Mouse (Mus musculus) hindbrain, embryonic 10.5 days (tissue): ENCODE measurements around the gene A430005L14Rik. TPM values are rescaled to one million over a fixed set of nuclear protein-coding genes. Genes with fewer than 3 reads are reported as not detected.

ENCODE experiments used
- DNase-seq: peaks from one replicate; pipeline ENCODE4 v3.0.0-alpha.2; 2017; ENCODE audit warnings: low spot score
- H3K27ac ChIP-seq: fragments of 300-500 bp; sonication (generic); 2 replicates; pipeline ENCODE4 v1.5.1; 2016; ENCODE audit warnings: mild to moderate bottlenecking, moderate library complexity
- H3K27me3 ChIP-seq: fragments of 300-500 bp; sonication (generic); 2 replicates; pipeline ENCODE4 v1.6.1; 2016; ENCODE audit warnings: mild to moderate bottlenecking; ENCODE audit not compliant: poor library complexity, insufficient read depth, severe bottlenecking
- H3K36me3 ChIP-seq: fragments of 300-500 bp; sonication (generic); 2 replicates; pipeline ENCODE4 v1.6.1; 2016; ENCODE audit warnings: mild to moderate bottlenecking, moderate library complexity
- H3K4me1 ChIP-seq: fragments of 300-500 bp; sonication (generic); replicated peaks from 2 replicates; pipeline ENCODE4 v1.6.1; 2016; ENCODE audit warnings: mild to moderate bottlenecking
- H3K4me3 ChIP-seq: fragments of 300-500 bp; sonication (generic); 2 replicates; pipeline ENCODE4 v1.5.1; 2016; ENCODE audit warnings: mild to moderate bottlenecking, moderate library complexity
- H3K9me3 ChIP-seq: fragments of 300-500 bp; sonication (generic); 2 replicates; pipeline ENCODE4 v1.6.1; 2016; ENCODE audit warnings: mild to moderate bottlenecking, moderate library complexity
- WGBS: fragments of 180-500 bp; shearing (Covaris S2); methylation state at CpG from one replicate; pipeline ENCODE4 v1.1.7; 2016; 5-methylcytosine and 5-hydroxymethylcytosine counted together
- polyA plus RNA-seq: library from polyadenylated mRNA; unstranded; fragments of >200 nt; fragmentation: Nextera tagmentation; extraction: Ambion mirVana; gene quantifications from 2 replicates; pipeline ENCODE4 v1.2.1, GENCODE M21; 2016

A430005L14Rik gene
- polyA plus RNA-seq, 1 experiment from 2014 or later: 131 TPM

DNA sequence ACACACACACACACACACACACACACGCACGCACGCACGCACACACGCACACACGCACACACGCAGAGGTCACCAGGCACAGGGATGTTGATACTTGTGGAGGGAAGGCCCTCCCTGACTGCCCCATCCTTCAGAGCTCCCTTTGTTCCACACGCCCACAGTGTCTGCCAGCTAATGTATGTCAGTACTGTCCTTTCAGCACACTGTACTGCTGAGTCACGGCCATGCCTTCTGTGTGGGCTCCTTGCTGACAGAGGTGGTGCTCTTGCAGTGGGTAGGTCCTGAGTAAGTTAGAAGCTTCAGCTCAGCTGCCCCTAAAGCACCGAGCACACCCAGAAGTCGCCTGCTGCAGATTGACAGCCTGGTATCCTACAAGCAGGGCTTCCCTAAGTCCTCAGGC is 23.4 kb downstream of the A430005L14Rik start:
- Histone ChIP-seq H3K9me3 (no peaks in the 10 kb centered on the region), H3K27me3 (no peaks in the 10 kb centered on the region), H3K4me1 (peaks cover 18% of the 10 kb centered on the region), H3K27ac (no peak overlapping the region), H3K4me3 (no peak overlapping the region), H3K36me3 (peaks cover 66% of the 10 kb centered on the region)
- 90% methylated on average over 11 of the region's 11 CpGs for WGBS
- DNase-seq: no peak

GRCm38 (mm10) chr4:153992715-153993114 is 35.7 kb downstream of the A430005L14Rik start:
- Histone ChIP-seq H3K36me3 (peaks cover 100% of the 10 kb centered on the region), H3K27ac (no peak overlapping the region)

DNA sequence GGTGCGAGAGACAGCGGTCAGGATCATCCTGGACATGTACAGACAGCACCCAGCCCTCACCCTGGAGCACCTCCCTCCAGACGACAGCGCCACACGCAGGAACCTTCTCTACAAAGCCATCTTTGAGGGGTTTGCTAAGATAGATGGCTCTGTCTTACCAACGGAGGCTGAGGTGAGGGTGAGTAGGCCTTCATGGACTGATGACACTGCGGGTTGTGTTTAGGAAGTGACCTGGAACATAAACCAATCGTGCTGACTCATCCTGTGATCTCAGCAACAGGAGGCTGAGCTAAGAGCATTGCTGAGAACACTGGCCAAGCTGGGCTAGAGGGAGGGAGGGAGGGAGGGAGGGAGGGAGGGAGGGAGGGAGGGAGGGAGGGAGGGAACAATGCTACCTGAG is 36.5 kb downstream of the A430005L14Rik start:
- H3K36me3 ChIP-seq: peaks cover 100% of the 10 kb centered on the region
- H3K27ac ChIP-seq: no peak overlapping the region

More at GRCm38 (mm10) chr4:153992715-153993114, 35.7 kb downstream of the A430005L14Rik start:
- DNase-seq: no peak
- Histone ChIP-seq H3K4me3 (no peak overlapping the region), H3K27me3 (no peaks in the 10 kb centered on the region), H3K9me3 (no peaks in the 10 kb centered on the region), H3K4me1 (no peaks in the 10 kb centered on the region)
- WGBS: 93% methylated on average over 10 of the region's 10 CpGs

DNA sequence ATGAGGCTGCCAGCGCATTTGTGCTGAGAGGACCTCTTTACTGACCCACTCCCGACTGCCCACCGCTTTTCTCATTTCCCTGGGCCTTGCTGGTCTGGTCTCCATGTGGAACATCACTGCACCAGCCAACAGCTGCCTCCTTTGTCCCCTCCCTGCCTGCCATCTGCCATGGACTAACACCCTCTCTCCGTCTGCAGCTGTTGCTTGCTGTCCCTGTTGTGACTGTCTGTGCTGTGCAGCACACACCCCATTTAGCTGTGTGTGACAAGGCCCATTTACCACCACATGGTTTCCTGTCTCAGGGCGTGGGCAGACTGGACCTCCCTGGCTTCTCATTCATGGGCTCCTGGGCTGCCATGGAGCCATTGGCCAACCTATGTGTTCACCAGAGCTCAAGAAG is 48.5 kb downstream of the A430005L14Rik start:
- no peak for DNase-seq
- WGBS: 88% methylated on average over 5 of the region's 5 CpGs
- Histone ChIP-seq H3K27ac (no peak overlapping the region), H3K4me1 (no peaks in the 10 kb centered on the region), H3K27me3 (no peaks in the 10 kb centered on the region), H3K36me3 (peaks cover 63% of the 10 kb centered on the region), H3K4me3 (no peak overlapping the region), H3K9me3 (no peaks in the 10 kb centered on the region)

More for the DNA sequence above, 36.5 kb downstream of the A430005L14Rik start:
- DNase-seq: no peak
- H3K27me3 ChIP-seq: no peaks in the 10 kb centered on the region
- H3K9me3 ChIP-seq: no peaks in the 10 kb centered on the region
- WGBS: 90% methylated on average over 8 of the region's 8 CpGs
- no peaks in the 10 kb centered on the region for H3K4me1 ChIP-seq
- no peak overlapping the region for H3K4me3 ChIP-seq

- Histone ChIP-seq H3K9me3 (no peaks in the 10 kb centered on the region), H3K4me1 (peaks cover 5% of the 10 kb centered on the region), H3K4me3 (no peak overlapping the region), H3K27me3 (no peaks in the 10 kb centered on the region), H3K27ac (0 out of 2 replicates have a peak overlapping the region, but pooled peaks have one; percentile 35), H3K36me3 (peaks cover 63% of the 10 kb centered on the region)
- DNase-seq: no peak
- WGBS: 89% methylated on average over 6 of the region's 6 CpGs
Observed at GRCm38 (mm10) chr4:154006264-154006663, 49.2 kb downstream of the A430005L14Rik start.

- Histone ChIP-seq H3K27me3 (no peaks in the 10 kb centered on the region), H3K4me3 (no peak overlapping the region), H3K36me3 (peaks cover 52% of the 10 kb centered on the region), H3K9me3 (no peaks in the 10 kb centered on the region), H3K4me1 (peaks cover 18% of the 10 kb centered on the region), H3K27ac (no peak overlapping the region)
- no peak for DNase-seq
- 81% methylated on average over 4 of the region's 4 CpGs for WGBS
Observed at GRCm38 (mm10) chr4:154007759-154008158, 50.7 kb downstream of the A430005L14Rik start.

- H3K9me3 ChIP-seq: no peaks in the 10 kb centered on the region
- 29% methylated on average over 13 of the region's 13 CpGs for WGBS
- no peak for DNase-seq
- H3K36me3 ChIP-seq: peaks cover 46% of the 10 kb centered on the region
- H3K4me1 ChIP-seq: peaks cover 35% of the 10 kb centered on the region
- H3K27me3 ChIP-seq: no peaks in the 10 kb centered on the region
- peak overlapping the region; percentile 100 for H3K4me3 ChIP-seq
- H3K27ac ChIP-seq: peak overlapping the region; percentile 90
Observed at GRCm38 (mm10) chr4:154010907-154011645, 54.0 kb downstream of the A430005L14Rik start.

Other genes with a start within 250 kb of the A430005L14Rik start
- gene Dffb, start 17.9 kb downstream of the A430005L14Rik start, polyA plus RNA-seq: 12.0 and 14.9 TPM in 2 replicates
- 21.1 and 22.5 TPM in 2 replicates for gene Cep104, start 18.0 kb downstream of the A430005L14Rik start, polyA plus RNA-seq
- 20.2 and 25.3 TPM in 2 replicates for gene Lrrc47, start 54.5 kb downstream of the A430005L14Rik start, polyA plus RNA-seq
- gene Smim1, start 69.0 kb downstream of the A430005L14Rik start, polyA plus RNA-seq: 25.9 and 32.9 TPM in 2 replicates
- not detected in 2 replicates for gene Ccdc27, start 85.4 kb downstream of the A430005L14Rik start, polyA plus RNA-seq
- 1.8 and 2.7 TPM in 2 replicates for gene Trp73, start 183.0 kb downstream of the A430005L14Rik start, polyA plus RNA-seq
- 44.3 and 52.6 TPM in 2 replicates for gene Wrap73, start 185.1 kb downstream of the A430005L14Rik start, polyA plus RNA-seq
- gene Tprgl, start 203.4 kb downstream of the A430005L14Rik start, polyA plus RNA-seq: 122 and 150 TPM in 2 replicates
- 28.2 and 29.2 TPM in 2 replicates for gene Megf6, start 213.5 kb downstream of the A430005L14Rik start, polyA plus RNA-seq